Mouse (Mus musculus): Measurements from ENCODE around the gene Thoc6.

- TF ChIP-seq CTCF (IDR thresholded peaks at IDR 0.05; ENCODE audit: low read depth) = no peak
- no peak for TF ChIP-seq EP300 (optimal IDR thresholded peaks at IDR 0.05)
Measured at GRCm38 (mm10) chr17:23682092-23682491, 8.4 kb upstream of the Thoc6 start.

Data from stomach, postnatal 0 days (tissue).